Mouse (Mus musculus) lung, embryonic 14.5 days (tissue): ENCODE data around the gene Npl. TPM values are rescaled to one million over a fixed set of nuclear protein-coding genes. Genes with fewer than 3 reads are reported as not detected.
A peak's percentile ranks its signal among the peaks of the same experiment; 100 is the strongest.
"Not testable (repeated sequence)": the region's sequence is repeated elsewhere in the genome, so short reads cannot be mapped to it uniquely, and the experiment has no call there.

Source experiments
- ATAC-seq: fragments of 200-750 bp; cut with Nextera tagmentation; 2 replicates; pipeline ENCODE4 v1.8.0; 2017; ENCODE audit warnings: mild to moderate bottlenecking, moderate TSS enrichment, moderate library complexity; ENCODE audit not compliant: insufficient read depth
- DNase-seq: peaks from one replicate; pipeline ENCODE4 v3.0.0-alpha.2; 2015
- H3K27ac ChIP-seq: fragments of 300-500 bp; sonication (generic); 2 replicates; pipeline ENCODE4 v1.5.1; 2014; ENCODE audit warnings: low read depth, mild to moderate bottlenecking, moderate library complexity
- H3K27me3 ChIP-seq: fragments of 300-500 bp; sonication (generic); 2 replicates; pipeline ENCODE4 v1.6.1; 2014; ENCODE audit warnings: low read length, control low read depth; ENCODE audit not compliant: insufficient read depth
- H3K36me3 ChIP-seq: fragments of 300-500 bp; sonication (generic); 2 replicates; pipeline ENCODE4 v1.6.1; 2014; ENCODE audit warnings: control low read depth; ENCODE audit not compliant: insufficient read depth
- H3K4me1 ChIP-seq: fragments of 300-500 bp; sonication (generic); 2 replicates; pipeline ENCODE4 v1.6.1; 2014; ENCODE audit warnings: antibody characterized with exemption, control low read depth; ENCODE audit not compliant: insufficient read depth
- H3K4me2 ChIP-seq: fragments of 300-500 bp; sonication (generic); 2 replicates; pipeline ENCODE4 v1.6.1; 2014; ENCODE audit warnings: mild to moderate bottlenecking
- H3K4me3 ChIP-seq: fragments of 300-500 bp; sonication (generic); 2 replicates; pipeline ENCODE4 v1.5.1; 2014; ENCODE audit warnings: low read depth, low read length
- H3K9ac ChIP-seq: fragments of 300-500 bp; sonication (generic); 2 replicates; pipeline ENCODE4 v1.6.1; 2014
- H3K9me3 ChIP-seq: fragments of 300-500 bp; sonication (generic); 2 replicates; pipeline ENCODE4 v1.6.1; 2016; ENCODE audit warnings: low read depth, low read length, control low read depth
- CTCF ChIP-seq: IDR thresholded peaks from 2 replicates; pipeline ENCODE4 v1.5.1; 2016; ENCODE audit warnings: antibody characterized with exemption, low read depth
- whole genome bisulfite sequencing: fragments of 180-500 bp; shearing (Covaris S2); extraction: QIAGEN DNeasy Blood & Tissue Kit; methylation state at CpG from one replicate; pipeline ENCODE4 v1.1.7; 2014; 5-methylcytosine and 5-hydroxymethylcytosine counted together
- polyA plus RNA-seq: library from polyadenylated mRNA; unstranded; fragments of >200 nt; fragmentation: Nextera tagmentation; extraction: Ambion mirVana; gene quantifications from 2 replicates; pipeline ENCODE4 v1.2.1, GENCODE M21; 2014

Gene Npl
- polyA plus RNA-seq, 1 experiment from 2014 or later: 8.1 TPM

DNA sequence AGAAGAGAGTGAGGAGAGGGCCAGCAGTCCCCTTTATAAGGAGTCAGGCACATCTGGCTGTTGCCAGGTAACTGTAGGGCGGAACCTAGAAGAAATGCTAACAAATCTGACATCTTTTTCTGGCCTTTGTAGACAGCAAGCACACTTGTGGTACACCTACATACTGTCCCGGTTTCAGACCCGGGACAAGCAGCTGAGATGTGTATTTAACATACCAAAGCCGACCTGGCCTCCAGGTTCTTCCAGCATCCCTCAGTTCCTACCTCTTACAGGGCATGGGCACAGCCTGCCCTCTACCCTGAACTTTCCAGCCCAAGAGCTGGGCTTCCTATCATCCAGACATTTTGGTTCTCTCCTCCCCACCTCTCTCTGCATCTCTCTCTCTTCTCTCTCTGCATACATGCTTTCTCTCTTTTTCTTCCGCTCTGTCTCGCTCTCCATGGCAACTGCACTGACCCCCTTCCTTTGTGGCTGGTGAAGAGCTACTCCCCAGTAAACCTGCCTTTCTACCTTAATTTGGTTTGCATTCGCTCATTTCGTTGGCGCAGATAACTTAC is 18.1 kb downstream of the Npl start:
- Histone ChIP-seq H3K27me3 (no peaks in the 10 kb centered on the region), H3K36me3 (no peaks in the 10 kb centered on the region), H3K4me3 (no peak overlapping the region; the same call in 1 of the 2 replicates), H3K4me1 (no peaks in the 10 kb centered on the region), H3K9ac (peak overlapping the region; percentile 3; the same call in 1 of the 2 replicates), H3K27ac (no peak overlapping the region), H3K9me3 (no peaks in the 10 kb centered on the region), H3K4me2 (peak overlapping the region; percentile 40)
- 24% methylated on average over 9 of the region's 9 CpGs for WGBS
- peak; percentile 5 for DNase-seq
- TF ChIP-seq CTCF: no peak
- ATAC-seq: no peak

DNA sequence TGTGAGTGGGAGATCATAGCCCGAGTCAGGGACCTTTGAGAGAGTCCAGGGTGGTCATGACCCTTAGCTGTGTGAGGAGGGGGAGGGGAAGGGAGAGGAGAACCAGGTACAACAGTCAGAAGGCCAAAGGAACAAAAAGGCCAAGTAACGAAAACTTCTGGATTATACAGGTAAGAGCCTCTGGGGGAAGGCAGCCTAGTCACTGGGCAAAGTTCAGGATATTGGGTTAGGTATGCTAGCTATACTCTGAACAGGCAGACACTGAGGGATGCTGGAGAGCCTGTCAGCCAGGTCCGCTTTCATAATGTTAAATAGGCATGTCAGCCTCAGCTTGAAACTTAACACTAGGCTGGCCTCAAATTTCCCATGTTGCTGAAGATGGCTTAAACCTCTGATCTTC is 27.7 kb downstream of the Npl start:
- Histone ChIP-seq H3K9ac (no peak overlapping the region), H3K4me3 (no peak overlapping the region), H3K4me1 (no peaks in the 10 kb centered on the region), H3K4me2 (no peak overlapping the region), H3K27me3 (no peaks in the 10 kb centered on the region), H3K9me3 (no peaks in the 10 kb centered on the region), H3K36me3 (no peaks in the 10 kb centered on the region), H3K27ac (no peak overlapping the region)
- DNase-seq: no peak
- 41% methylated on average over 3 of the region's 3 CpGs for WGBS
- no peak for TF ChIP-seq CTCF
- no peak for ATAC-seq

DNA sequence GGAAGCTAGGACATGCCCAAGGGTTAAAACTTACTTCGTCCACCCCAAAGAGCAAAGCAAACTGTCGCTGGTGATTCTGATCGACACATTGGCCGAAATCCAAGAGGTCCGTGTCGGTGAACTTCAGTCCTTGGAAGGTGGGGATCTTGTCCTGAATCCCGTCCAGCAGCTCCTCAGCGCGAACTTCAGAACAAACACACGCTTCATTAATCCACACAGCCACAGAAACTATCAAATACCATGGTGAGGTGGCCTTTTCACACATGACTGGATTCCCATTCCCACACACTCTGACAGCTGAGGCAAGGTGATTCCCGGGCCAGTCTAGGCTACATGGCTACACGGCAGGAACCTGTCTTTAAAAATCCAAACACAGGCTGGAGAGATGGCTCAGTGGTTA is 34.5 kb downstream of the Npl start:
- WGBS: 60% methylated on average over 12 of the region's 12 CpGs
- Histone ChIP-seq H3K27me3 (no peaks in the 10 kb centered on the region), H3K9ac (no peak overlapping the region), H3K4me3 (no peak overlapping the region), H3K27ac (no peak overlapping the region), H3K4me2 (no peak overlapping the region), H3K9me3 (no peaks in the 10 kb centered on the region), H3K4me1 (no peaks in the 10 kb centered on the region), H3K36me3 (no peaks in the 10 kb centered on the region)
- DNase-seq (no peak), ATAC-seq (no peak)
- TF ChIP-seq CTCF: no peak

DNA sequence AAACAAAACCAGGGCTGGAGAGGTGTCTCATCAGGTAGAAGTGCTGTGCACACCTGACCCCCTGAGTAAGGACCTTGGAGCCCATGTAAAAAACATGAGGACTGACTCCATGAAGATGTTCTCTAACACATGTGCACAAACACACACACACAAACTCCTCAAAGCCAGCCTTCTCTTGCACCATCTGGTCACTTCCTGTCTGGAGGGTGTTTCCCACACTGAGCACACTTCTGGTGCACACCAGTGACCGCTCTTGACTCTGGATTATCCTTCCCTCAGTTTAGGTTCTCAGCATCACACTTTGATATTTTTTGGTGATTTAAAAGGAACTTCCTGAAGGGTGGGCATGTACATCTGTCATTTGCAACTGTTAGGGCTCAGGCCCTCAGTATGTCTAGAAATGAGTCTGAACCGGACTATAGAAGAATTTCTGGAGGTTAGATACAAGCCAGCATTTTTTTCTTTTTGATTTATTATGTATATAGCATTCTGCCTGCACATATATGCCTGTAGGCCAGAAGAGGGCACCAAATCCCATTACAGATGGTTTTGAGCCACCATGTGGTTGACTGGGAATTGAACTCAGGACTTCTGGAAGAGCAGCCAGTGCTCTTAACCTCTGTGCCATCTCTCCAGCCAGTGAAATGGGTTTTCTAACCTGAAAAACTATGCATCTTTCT is 39.4 kb downstream of the Npl start:
- WGBS: 49% methylated on average over 2 of the region's 2 CpGs
- no peaks in the 10 kb centered on the region for H3K9me3 ChIP-seq
- H3K4me2 ChIP-seq: no peak overlapping the region
- no peak overlapping the region for H3K9ac ChIP-seq
- H3K4me3 ChIP-seq: no peak overlapping the region
- DNase-seq: peak; percentile 21
- peak; percentile 44; the same call in 1 of the 2 replicates for TF ChIP-seq CTCF
- H3K27me3 ChIP-seq: no peaks in the 10 kb centered on the region
- no peaks in the 10 kb centered on the region for H3K4me1 ChIP-seq
- no peaks in the 10 kb centered on the region for H3K36me3 ChIP-seq
- no peak overlapping the region for H3K27ac ChIP-seq
- no peak for ATAC-seq

DNA sequence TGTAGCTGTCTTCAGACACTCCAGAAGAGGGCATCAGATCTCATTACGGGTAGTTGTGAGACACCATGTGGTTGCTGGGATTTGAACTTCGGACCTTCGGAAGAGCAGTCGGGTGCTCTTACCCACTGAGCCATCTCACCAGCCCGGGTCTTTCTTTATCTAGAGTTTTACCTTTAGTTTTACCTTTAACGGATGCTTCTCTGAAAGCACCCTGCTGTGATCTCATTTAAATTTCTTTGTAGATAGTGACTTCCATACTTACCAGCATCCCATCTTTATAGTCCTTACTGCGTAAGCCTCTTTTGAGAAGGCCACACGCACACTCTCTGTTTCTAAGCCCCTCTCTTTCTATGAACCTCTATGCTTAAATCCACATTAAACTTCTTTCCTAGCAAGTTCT is 40.3 kb downstream of the Npl start:
- not testable (repeated sequence) for H3K9me3 ChIP-seq, H3K27me3 ChIP-seq, H3K4me2 ChIP-seq, H3K4me1 ChIP-seq, ATAC-seq, DNase-seq, H3K4me3 ChIP-seq, H3K9ac ChIP-seq, H3K27ac ChIP-seq, H3K36me3 ChIP-seq
- WGBS: 59% methylated on average over 8 of the region's 8 CpGs

DNA sequence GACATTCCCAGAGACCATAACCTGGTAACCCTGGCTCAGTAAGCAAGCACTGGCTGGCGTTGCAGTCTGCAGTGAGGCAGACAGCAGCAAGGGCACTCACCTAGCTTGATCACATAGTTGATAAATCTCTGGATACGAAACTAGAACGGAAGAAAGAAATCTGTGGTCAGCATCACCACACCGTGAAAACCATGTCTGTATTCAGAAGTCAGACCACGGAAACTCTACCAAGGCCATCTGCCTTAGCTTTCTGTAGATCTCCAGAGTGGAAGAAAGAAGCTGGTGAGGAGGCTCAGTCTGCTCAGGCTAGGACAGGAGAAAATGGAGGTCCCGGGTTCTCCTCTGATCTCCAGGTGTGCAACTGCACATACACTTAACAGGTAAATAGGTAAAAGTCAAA is 40.8 kb downstream of the Npl start:
- DNase-seq: no peak
- H3K9ac ChIP-seq: no peak overlapping the region
- 81% methylated on average over 6 of the region's 6 CpGs for WGBS
- no peaks in the 10 kb centered on the region for H3K9me3 ChIP-seq
- no peaks in the 10 kb centered on the region for H3K36me3 ChIP-seq
- no peak for ATAC-seq
- H3K4me1 ChIP-seq: no peaks in the 10 kb centered on the region
- H3K27me3 ChIP-seq: no peaks in the 10 kb centered on the region
- H3K4me2 ChIP-seq: no peak overlapping the region
- no peak overlapping the region for H3K4me3 ChIP-seq
- H3K27ac ChIP-seq: no peak overlapping the region
- no peak for TF ChIP-seq CTCF

DNA sequence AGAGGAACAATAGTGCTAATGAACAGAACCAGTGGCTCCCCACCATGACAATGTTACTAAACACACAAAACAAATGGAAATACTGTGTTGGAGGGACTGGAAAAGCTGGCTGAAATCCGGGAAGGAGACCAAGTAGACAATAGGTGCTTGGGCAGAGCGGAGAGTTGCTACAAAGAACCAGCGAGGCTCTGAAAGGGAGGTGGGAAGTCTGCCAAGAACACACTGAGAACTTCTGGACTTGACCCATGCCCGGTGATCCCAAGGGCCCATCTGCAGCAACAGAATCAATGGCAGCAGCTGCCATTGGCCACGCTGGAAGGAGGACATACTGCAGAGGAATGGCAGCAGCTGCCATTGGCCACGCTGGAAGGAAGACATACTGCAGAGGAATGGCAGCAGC is 43.6 kb downstream of the Npl start:
- Histone ChIP-seq H3K4me2 (no peak overlapping the region), H3K9me3 (no peaks in the 10 kb centered on the region), H3K27ac (no peak overlapping the region), H3K4me3 (no peak overlapping the region), H3K4me1 (no peaks in the 10 kb centered on the region), H3K9ac (no peak overlapping the region), H3K36me3 (no peaks in the 10 kb centered on the region), H3K27me3 (no peaks in the 10 kb centered on the region)
- DNase-seq (no peak), ATAC-seq (no peak)
- no peak for TF ChIP-seq CTCF
- 72% methylated on average over 5 of the region's 6 CpGs for WGBS
